Mouse (Mus musculus) thymus, postnatal 0 days (tissue): ENCODE data around the gene Tle3. TPM values are rescaled to one million over a fixed set of nuclear protein-coding genes. Genes with fewer than 3 reads are reported as not detected.

ENCODE experiments used
- DNase-seq: peaks from one replicate; pipeline ENCODE4 v3.0.0-alpha.2; 2015; ENCODE audit warnings: low spot score
- polyA plus RNA-seq: library from polyadenylated mRNA; unstranded; fragments of >200 nt; fragmentation: Nextera tagmentation; extraction: Ambion mirVana; gene quantifications from 2 replicates; pipeline ENCODE4 v1.2.1, GENCODE M21; 2015

The Tle3 gene
- polyA plus RNA-seq = 40.3 and 42.6 TPM in 2 replicates

DNA sequence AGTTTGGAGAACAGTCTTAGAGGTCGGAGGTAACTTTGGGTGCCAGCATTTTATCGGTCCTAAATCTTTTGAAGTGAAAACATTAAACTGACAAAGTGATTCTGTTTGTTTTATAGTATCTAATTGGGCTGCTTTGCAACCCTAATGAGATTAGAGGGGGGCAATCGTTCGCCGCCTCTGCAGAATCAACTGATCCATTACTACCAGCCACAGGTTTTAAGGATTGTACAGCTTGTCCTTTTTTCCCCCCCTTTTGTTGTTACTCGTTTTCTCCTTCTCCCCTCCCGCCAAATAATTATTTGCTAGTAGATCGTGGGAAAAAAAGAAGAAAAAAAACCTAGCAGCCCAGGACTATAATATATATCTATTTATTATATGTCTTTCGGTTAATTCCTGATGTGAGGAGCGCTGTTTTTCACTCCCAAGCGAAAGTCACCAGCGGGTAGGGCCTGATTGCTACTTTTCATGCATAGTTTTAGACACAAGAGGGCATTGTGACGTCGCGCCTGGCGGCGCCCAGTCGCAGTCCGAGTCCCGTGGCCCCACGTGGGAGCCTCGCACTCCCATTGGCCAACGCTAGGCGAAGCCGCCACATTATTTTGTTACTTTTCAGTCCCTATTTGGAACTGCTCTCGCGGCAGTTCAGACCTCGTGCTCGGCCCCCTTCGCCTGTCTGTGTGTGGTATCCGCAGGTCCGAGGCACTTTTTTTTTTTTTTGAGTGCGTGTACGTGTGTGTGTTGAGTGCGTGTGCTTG is at the start of gene Tle3:
TSS of gene Tle3 (plus strand) at position 612 of the 755 bp plus-strand sequence.
- DNase-seq = peak; percentile 98

DNA sequence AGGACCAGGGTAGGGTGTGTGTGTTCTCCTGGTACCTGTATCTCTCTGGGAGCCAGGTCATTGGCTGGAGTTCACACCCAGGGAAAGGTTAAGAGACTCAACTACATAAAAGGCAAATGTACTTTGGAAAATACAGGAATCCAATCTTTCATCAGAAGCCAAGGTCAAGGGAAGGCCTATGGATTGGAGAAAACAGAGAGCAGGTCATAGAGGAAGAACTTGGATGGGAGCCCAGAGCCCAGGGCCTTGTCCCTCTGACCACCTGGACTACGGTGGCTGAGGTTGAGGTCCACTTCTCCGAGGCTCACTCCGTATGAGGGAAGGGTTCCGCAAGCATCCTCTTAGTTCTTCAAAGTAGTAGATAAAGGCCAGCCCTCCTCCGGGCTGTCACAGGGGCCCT is 48.9 kb upstream of the Tle3 start:
- DNase-seq = no peak

DNA sequence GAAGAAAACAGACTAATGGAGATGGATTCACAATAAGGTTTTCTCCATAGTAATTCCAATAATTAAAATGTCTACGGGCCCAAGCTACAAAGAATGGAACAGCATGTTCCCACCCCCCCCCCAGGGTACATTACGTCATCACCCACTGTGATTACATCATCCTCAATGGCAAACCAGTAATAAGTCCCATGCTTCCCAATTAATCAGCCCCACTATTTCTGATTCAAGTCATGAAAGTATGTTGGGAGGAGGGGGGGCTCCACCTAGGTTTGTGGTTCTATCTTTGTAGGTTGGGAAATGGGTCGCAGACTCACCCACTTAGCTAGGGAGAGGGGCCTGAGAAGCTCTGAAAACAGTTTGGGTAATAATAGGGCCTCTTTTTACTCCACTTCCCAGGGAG is 48.3 kb upstream of the Tle3 start:
- DNase-seq = no peak

DNA sequence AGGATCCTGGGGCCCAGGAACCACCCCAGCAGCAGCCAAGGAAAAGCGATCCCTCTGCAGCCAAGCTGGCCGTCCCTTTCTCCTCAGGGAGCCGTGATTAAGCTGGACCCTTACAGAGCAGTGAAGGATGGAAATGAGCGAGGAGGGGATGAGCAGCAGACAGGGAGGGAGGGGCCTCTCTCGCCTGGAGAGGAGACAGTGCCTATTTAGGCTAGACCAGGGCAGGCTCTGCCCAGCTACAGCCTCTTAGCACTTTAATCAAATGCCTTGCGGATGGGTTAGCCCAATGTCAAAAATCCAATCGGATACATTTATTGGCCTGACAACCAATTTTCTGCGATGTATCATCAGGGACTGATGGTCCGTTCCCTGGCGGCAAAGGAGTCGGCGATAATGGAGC is 47.8 kb upstream of the Tle3 start:
- no peak for DNase-seq

GRCm38 (mm10) chr9:61325012-61325411 is 47.2 kb upstream of the Tle3 start:
- DNase-seq = no peak

DNA sequence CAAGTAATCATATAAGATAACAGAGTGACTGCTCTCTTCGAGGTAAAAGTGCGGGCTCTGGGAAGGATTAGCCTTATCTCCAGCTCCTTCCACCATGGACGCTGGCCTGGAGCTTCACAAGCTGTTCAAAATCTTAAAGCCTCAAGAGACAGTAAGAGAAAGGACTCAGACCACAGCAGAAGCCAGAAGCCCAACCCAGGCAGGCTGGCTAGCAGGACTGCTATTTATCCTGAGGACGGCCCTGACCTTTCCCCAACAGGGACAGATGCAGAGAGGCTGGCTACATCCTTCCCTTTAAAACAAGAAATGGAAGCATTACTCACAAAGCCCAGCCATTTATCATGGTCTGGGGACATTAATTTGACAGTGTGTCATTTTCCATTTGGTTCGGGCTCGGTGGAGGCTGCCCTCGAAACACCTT is 46.2 kb upstream of the Tle3 start:
- no peak for DNase-seq

DNA sequence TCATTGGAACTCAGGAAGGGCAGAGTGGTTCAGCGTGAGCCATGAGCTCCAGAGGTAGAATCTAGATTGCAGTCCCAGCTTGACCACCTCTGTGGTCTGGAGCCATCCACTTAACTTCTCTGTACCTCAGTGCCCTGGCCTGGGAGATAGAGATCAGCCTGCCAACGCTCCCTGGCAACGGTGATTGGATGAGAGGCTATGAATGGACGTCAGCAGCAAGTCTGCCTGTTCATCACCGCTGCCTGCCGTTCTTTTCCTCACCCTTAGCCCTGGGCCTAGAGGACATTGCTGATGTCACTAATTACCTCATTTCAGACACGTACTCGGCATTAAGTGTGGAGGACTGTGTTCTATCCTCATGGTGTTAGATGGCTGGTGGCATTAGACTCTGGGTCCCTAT is 45.2 kb upstream of the Tle3 start:
- DNase-seq = no peak

GRCm38 (mm10) chr9:61328173-61328572 is 44.0 kb upstream of the Tle3 start:
- no peak for DNase-seq

DNA sequence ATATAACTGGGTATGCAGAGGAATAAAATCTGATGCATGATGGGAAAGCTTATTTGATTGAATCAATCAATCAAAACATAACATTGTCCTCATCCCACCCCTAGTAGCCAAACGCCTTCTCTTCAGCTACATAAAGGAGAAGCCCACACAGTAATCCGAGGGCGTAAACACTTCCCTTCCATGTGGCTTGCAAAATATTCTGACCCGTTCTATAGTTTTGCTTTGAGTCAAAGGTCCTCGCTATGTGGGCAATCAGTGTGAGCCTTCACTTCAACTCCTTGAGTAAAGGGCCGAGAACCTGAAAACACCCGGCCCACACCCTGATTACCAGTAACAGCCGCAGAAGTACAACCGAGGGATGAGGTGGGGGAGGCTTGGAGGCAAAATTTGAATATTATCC is 41.4 kb upstream of the Tle3 start:
- DNase-seq = no peak

DNA sequence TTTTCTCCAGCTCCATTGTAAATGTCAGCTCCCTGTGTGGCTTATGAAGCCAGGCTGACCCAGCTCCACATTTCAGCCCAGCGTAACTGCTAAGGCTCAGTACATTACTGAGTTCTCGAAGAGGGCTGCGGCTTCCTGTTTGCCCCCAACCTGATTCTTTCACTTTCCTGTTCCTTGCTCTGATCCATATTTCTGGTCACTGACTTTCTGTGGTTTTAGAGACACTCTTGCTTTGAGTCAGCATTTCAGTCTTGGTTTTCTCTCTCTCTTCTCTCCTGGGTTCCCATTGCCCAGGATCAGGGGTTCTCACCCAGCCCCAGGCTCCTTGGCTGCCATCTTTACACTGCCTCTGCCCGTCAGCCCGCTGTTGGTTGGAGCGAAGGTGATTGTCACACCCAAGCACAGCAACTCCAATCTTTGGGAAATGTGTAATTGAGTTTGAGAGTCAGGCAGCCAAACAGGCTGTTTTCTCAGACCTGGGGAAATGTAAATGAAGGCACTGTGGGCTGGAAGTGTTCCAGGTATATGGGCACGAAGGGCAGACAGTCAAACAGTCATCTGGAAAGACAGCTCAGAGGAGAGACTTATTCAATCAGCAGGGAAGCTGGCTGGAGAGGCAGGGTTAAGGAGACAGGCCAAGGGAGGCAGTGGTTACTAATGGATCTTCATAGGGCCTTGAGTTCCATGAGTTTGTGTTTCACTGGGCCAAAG is 39.8 kb upstream of the Tle3 start:
- peak; percentile 20 for DNase-seq

GRCm38 (mm10) chr9:61336179-61336578 is 36.0 kb upstream of the Tle3 start:
- no peak for DNase-seq

GRCm38 (mm10) chr9:61336591-61337587 is 35.3 kb upstream of the Tle3 start:
- DNase-seq = no peak

- no peak for DNase-seq
Observed at GRCm38 (mm10) chr9:61337665-61338064, 34.5 kb upstream of the Tle3 start.

GRCm38 (mm10) chr9:61339311-61339710 is 32.9 kb upstream of the Tle3 start:
- DNase-seq = no peak

DNA sequence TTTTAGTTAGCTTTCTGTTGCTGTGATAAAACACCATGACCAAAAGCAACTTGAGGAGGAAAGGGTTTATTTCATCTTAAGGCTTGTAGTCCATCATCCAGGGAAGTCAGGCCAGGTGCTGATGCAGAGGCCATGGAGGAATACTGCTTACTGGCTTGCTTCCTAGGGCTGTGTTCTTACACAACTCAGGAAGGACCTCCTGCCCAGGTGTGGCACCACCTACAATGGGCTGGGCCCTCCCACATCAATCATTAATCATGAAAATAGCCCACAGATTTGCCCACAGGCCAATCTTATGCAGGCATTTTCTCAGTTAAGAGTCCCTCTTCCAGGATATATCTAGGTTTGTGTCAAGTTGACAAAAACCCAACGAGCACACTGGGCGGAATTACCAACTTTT is 31.8 kb upstream of the Tle3 start:
- DNase-seq = no peak

GRCm38 (mm10) chr9:61342297-61342696 is 29.9 kb upstream of the Tle3 start:
- DNase-seq = no peak

DNA sequence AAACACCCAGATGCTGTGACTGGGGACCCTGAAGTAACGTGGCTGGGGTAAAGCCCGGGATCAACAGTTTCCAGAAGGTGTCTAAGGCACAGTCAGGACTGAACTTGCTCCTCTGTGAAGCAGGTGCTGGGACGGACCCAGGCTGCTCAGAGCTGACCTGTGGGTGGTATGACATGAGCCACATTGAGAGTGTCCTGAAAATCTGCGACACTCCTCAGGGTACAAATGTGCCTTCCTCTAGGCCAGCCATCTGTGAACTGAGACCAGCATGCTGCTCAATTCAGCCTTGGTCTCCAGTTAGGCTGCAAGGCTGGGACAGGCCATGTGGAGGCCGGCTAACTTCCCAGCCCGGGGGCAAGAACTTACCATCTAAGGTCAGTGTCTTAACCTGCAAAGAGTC is 27.5 kb upstream of the Tle3 start:
- no peak for DNase-seq

DNA sequence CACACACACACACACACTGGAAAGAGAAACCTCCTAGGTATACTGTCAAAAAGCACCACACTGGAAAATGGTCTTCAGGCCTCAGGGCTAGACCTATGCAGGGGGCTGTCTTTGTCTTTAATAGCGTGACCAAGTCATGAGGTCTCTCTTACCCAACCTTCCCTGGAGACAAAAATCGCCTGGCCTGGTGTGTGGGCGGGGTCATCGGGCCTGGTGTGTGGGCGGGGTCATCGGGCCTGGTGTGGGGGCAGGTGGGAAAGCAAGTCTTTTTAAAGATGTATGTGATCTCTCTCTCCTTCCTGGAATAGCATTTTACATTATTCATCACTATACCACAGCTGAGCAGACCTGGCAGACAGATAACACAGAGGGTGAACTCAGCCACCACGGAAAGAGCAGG is 25.2 kb upstream of the Tle3 start:
- no peak for DNase-seq

DNA sequence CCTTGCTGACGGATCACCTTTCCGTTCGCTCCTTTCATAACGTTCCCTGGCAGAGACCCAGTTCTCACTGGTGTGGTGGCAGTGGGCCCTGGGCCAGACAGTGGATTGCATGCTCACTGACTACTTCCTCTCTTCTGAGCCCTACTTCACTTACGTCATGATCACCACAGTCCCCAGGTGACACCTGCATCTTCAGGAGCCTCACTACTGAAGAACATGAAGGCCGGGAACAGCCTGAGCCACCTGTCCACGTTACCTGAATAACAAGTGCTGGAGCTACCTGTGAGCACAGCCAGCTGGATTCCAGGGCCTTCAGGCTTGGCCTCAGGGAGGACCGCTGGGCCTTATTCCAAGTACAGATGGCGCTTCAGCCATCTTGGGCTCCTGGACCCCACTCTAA is 24.1 kb upstream of the Tle3 start:
- peak; percentile 33 for DNase-seq

GRCm38 (mm10) chr9:61348616-61349015 is 23.6 kb upstream of the Tle3 start:
- no peak for DNase-seq

DNA sequence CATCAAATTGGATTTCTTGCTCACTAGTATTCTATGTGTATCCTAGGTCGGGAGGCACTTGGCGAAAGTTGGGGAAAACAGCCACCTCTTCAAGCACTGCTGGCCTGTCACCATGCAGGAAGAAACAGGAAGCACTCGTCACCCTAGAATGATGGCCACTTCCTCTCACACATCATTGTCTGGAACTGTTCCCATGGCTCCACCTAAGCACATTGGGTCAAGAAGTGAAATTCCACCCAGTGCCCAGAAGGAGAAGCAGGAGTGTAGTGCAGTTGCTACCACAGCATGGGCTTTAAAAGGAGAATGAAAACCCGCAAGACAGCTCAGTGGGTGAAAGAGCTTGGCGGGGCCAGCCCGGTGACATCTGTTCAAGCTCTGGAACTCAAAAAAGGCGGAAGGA is 22.5 kb upstream of the Tle3 start:
- DNase-seq = no peak

GRCm38 (mm10) chr9:61351164-61351563 is 21.0 kb upstream of the Tle3 start:
- no peak for DNase-seq
